19 mouse cellular contexts compared by ENCODE assay signal in genomic region chr12:84385408-84385807, GRCm38 (mm10). TPM values are rescaled to one million over a fixed set of nuclear protein-coding genes. Genes with fewer than 3 reads are reported as not detected.
DNase-seq lines count a peak whose midpoint lies in the region; ATAC-seq and TF ChIP-seq lines count a peak whose summit lies in the region.
"Had no signal": no experiment of that assay in that cellular context is flagged by ENCODE, and none has a peak within 500 bp of the region (broad histone marks: within the 10 kb centered on the region; RNA-seq: fewer than 3 reads in every experiment).

No protein-coding gene starts in this region.

- H3K9me3 ChIP-seq in heart, embryonic 11.5 days (replicated peaks; ENCODE audit: control insufficient read depth, low read length): no peaks in the 10 kb centered on the region
- no peaks in the 10 kb centered on the region for H3K9me3 ChIP-seq in kidney, embryonic 15.5 days (replicated peaks)
- H3K9me3 ChIP-seq in lung, postnatal 0 days (ENCODE audit: low read length): no peaks in the 10 kb centered on the region
- H3K9me3 ChIP-seq in stomach, postnatal 0 days (ENCODE audit: control insufficient read depth, low read length): no peaks in the 10 kb centered on the region
- H3K9me3 ChIP-seq: embryonic facial prominence, embryonic 13.5 days; midbrain, embryonic 10.5 days had no signal

- no peak overlapping the region for H3K4me3 ChIP-seq in heart, embryonic 11.5 days (ENCODE audit: low read depth, low read length)
- no peak overlapping the region for H3K4me3 ChIP-seq in kidney, adult 2 months (ENCODE audit: insufficient read depth, low read depth, low read length)
- H3K4me3 ChIP-seq in kidney, embryonic 15.5 days (replicated peaks): no peak overlapping the region
- H3K4me3 ChIP-seq in lung, postnatal 0 days (ENCODE audit: low read depth, low read length): no peak overlapping the region
- no peak overlapping the region for H3K4me3 ChIP-seq in stomach, postnatal 0 days (ENCODE audit: low read depth, low read length)
- H3K4me3 ChIP-seq: embryonic facial prominence, embryonic 13.5 days; midbrain, embryonic 10.5 days had no signal

- 85% methylated on average over 4 of the region's 4 CpGs for WGBS in heart, embryonic 11.5 days (ENCODE audit: insufficient replicate concordance)
- 88% methylated on average over 4 of the region's 4 CpGs for WGBS in kidney, adult 2 months
- 93% methylated on average over 4 of the region's 4 CpGs for WGBS in kidney, embryonic 15.5 days
- 73% methylated on average over 4 of the region's 4 CpGs for WGBS in lung, postnatal 0 days
- WGBS in stomach, postnatal 0 days: 83% methylated on average over 4 of the region's 4 CpGs

- 0 out of 2 replicates have a peak overlapping the region, but pooled peaks have one; percentile 22 for H3K9ac ChIP-seq in heart, embryonic 11.5 days (ENCODE audit: low read depth, low read length)
- no peak overlapping the region for H3K9ac ChIP-seq in kidney, embryonic 15.5 days
- H3K9ac ChIP-seq in lung, postnatal 0 days (replicated peaks; ENCODE audit: low read depth): no peak overlapping the region
- H3K9ac ChIP-seq in stomach, postnatal 0 days (ENCODE audit: low read length): no peak overlapping the region
- H3K9ac ChIP-seq: embryonic facial prominence, embryonic 13.5 days; forebrain, postnatal 0 days had no signal

- no peak overlapping the region for H3K4me2 ChIP-seq in heart, embryonic 11.5 days
- no peak overlapping the region for H3K4me2 ChIP-seq in kidney, embryonic 15.5 days
- H3K4me2 ChIP-seq in lung, postnatal 0 days (replicated peaks; ENCODE audit: low read depth, low read length): no peak overlapping the region
- no peak overlapping the region for H3K4me2 ChIP-seq in stomach, postnatal 0 days (replicated peaks; ENCODE audit: low read depth)
- H3K4me2 ChIP-seq: embryonic facial prominence, embryonic 13.5 days had no signal

- TF ChIP-seq CTCF in kidney, adult 2 months (conservative IDR thresholded peaks at IDR 0.05; ENCODE audit: insufficient read depth, insufficient read length, low read depth, low read length): no peak
- no peak for TF ChIP-seq CTCF in lung, postnatal 0 days (IDR thresholded peaks at IDR 0.05)
- TF ChIP-seq CTCF in stomach, postnatal 0 days (IDR thresholded peaks at IDR 0.05; ENCODE audit: low read depth): no peak

- peak overlapping the region; percentile 77 for H3K27ac ChIP-seq in heart, embryonic 11.5 days (ENCODE audit: low read depth, low read length)
- peak overlapping the region; percentile 75 for H3K27ac ChIP-seq in kidney, adult 2 months (ENCODE audit: insufficient read depth, low read depth, low read length)
- H3K27ac ChIP-seq in kidney, embryonic 15.5 days: no peak overlapping the region
- peak overlapping the region; percentile 68 for H3K27ac ChIP-seq in lung, postnatal 0 days (ENCODE audit: low read length)
- H3K27ac ChIP-seq in stomach, postnatal 0 days (replicated peaks): peak overlapping the region; percentile 86
- H3K27ac ChIP-seq: embryonic facial prominence, embryonic 13.5 days; kidney, postnatal 0 days; midbrain, embryonic 10.5 days had no signal

- no peaks in the 10 kb centered on the region for H3K27me3 ChIP-seq in heart, embryonic 11.5 days (ENCODE audit: control insufficient read depth, insufficient read depth, low read length)
- no peaks in the 10 kb centered on the region for H3K27me3 ChIP-seq in kidney, adult 2 months (replicated peaks; ENCODE audit: control insufficient read depth, insufficient read depth, low read length)
- H3K27me3 ChIP-seq in kidney, embryonic 15.5 days: no peaks in the 10 kb centered on the region
- H3K27me3 ChIP-seq in lung, postnatal 0 days (replicated peaks; ENCODE audit: insufficient read depth, low read length): no peaks in the 10 kb centered on the region
- H3K27me3 ChIP-seq in stomach, postnatal 0 days (ENCODE audit: control insufficient read depth, insufficient read depth, low read length): no peaks in the 10 kb centered on the region
- H3K27me3 ChIP-seq: embryonic facial prominence, embryonic 13.5 days had no signal

- TF ChIP-seq EP300 in lung, postnatal 0 days (IDR thresholded peaks at IDR 0.05): no peak
- TF ChIP-seq EP300 in stomach, postnatal 0 days (optimal IDR thresholded peaks at IDR 0.05): no peak

- intact Hi-C loops in heart, postnatal 14 days (cut with DNase I): no loop called here

- H3K4me1 ChIP-seq in heart, embryonic 11.5 days (ENCODE audit: control insufficient read depth, insufficient read depth, low read length): peaks cover 19% of the 10 kb centered on the region
- peaks cover 26% of the 10 kb centered on the region for H3K4me1 ChIP-seq in kidney, adult 2 months (ENCODE audit: control insufficient read depth, insufficient read depth, low read length)
- H3K4me1 ChIP-seq in kidney, embryonic 15.5 days: no peaks in the 10 kb centered on the region
- H3K4me1 ChIP-seq in lung, postnatal 0 days (ENCODE audit: insufficient read depth, low read depth, low read length): no peaks in the 10 kb centered on the region
- no peaks in the 10 kb centered on the region; the same call in 1 of the 2 replicates for H3K4me1 ChIP-seq in stomach, postnatal 0 days (replicated peaks; ENCODE audit: control insufficient read depth, insufficient read depth)
- H3K4me1 ChIP-seq: embryonic facial prominence, embryonic 13.5 days; midbrain, embryonic 10.5 days had no signal

- no peak for DNase-seq in heart, postnatal 14 days
- no peak for DNase-seq in kidney, adult 2 months
- DNase-seq in lung, postnatal 0 days (ENCODE audit: low spot score): no peak
- no peak for DNase-seq in lung, adult 18-20 months
- no peak for DNase-seq in stomach, postnatal 0 days (ENCODE audit: low spot score)
- no peak for DNase-seq in cerebellum, postnatal 36 days
- DNase-seq: adrenal gland, postnatal 25 days; B cell, adult 2 months; cerebellum, adult 2 months; gastrocnemius, postnatal 14 days; right cerebral cortex, adult 18-20 months; thymus, postnatal 14 days had no signal

- ATAC-seq in heart, embryonic 11.5 days (replicated peaks; ENCODE audit: insufficient number of reproducible peaks, low FRiP score, low TSS enrichment): no peak
- ATAC-seq in kidney, embryonic 15.5 days (replicated peaks; ENCODE audit: low FRiP score): no peak
- no peak for ATAC-seq in lung, postnatal 0 days
- no peak for ATAC-seq in stomach, postnatal 0 days (ENCODE audit: low FRiP score, low TSS enrichment)
- ATAC-seq: inflammation-experienced regulatory T-cells, adult 6 months had no signal

- H3K36me3 ChIP-seq in heart, embryonic 11.5 days (ENCODE audit: control insufficient read depth, insufficient read depth, low read length): no peaks in the 10 kb centered on the region
- no peaks in the 10 kb centered on the region; the same call in none of the 2 replicates for H3K36me3 ChIP-seq in kidney, adult 2 months (ENCODE audit: control insufficient read depth, insufficient read depth, low read length)
- 0 out of 2 replicates have a peak, but pooled peaks cover 7% of the 10 kb centered on the region for H3K36me3 ChIP-seq in kidney, embryonic 15.5 days
- no peaks in the 10 kb centered on the region for H3K36me3 ChIP-seq in lung, postnatal 0 days (ENCODE audit: insufficient read depth, low read length)
- no peaks in the 10 kb centered on the region for H3K36me3 ChIP-seq in stomach, postnatal 0 days (ENCODE audit: control insufficient read depth, insufficient read depth, low read length)
- H3K36me3 ChIP-seq: midbrain, embryonic 10.5 days had no signal

- TF ChIP-seq POLR2A in kidney, adult 2 months (IDR thresholded peaks at IDR 0.05; ENCODE audit: low read depth, low read length): no peak

RNA-seq across cellular contexts. Expression of gene Entpd5, which starts 23.4 kb away (rescaled TPM):
- 26.9 and 29.0 TPM in 2 replicates for polyA plus RNA-seq in heart, embryonic 11.5 days (2014; fragmentation: Nextera tagmentation; extraction: Ambion mirVana)
- 10 to 100 TPM; 52.4 to 56.6 TPM for total RNA-seq in heart, postnatal 14 days (2021)
- polyA plus RNA-seq in kidney, adult 2 months (2012; rRNA removed): 100 and 111 TPM in 2 replicates
- 36.8 and 38.0 TPM in 2 replicates for polyA plus RNA-seq in kidney, embryonic 15.5 days (2015; fragmentation: Nextera tagmentation; extraction: Ambion mirVana)
- 10.8 TPM in 2 replicates for polyA plus RNA-seq in lung, postnatal 0 days (2015; fragmentation: Nextera tagmentation; extraction: Ambion mirVana)
- 44.8 and 48.8 TPM in 2 replicates for polyA plus RNA-seq in stomach, postnatal 0 days (2015; fragmentation: Nextera tagmentation; extraction: Ambion mirVana)

RNA-seq across cellular contexts. Expression of gene Bbof1, which starts 23.5 kb away (rescaled TPM):
- 1.1 and 2.5 TPM in 2 replicates for polyA plus RNA-seq in heart, embryonic 11.5 days (2014; fragmentation: Nextera tagmentation; extraction: Ambion mirVana)
- 1 to 10 TPM; 1.7 to 1.9 TPM for total RNA-seq in heart, postnatal 14 days (2021)
- 0.46 and 0.58 TPM in 2 replicates for polyA plus RNA-seq in kidney, adult 2 months (2012; rRNA removed)
- polyA plus RNA-seq in kidney, embryonic 15.5 days (2015; fragmentation: Nextera tagmentation; extraction: Ambion mirVana): 1.2 and 1.7 TPM in 2 replicates
- 2.8 TPM in 2 replicates for polyA plus RNA-seq in lung, postnatal 0 days (2015; fragmentation: Nextera tagmentation; extraction: Ambion mirVana)
- 0.68 and 0.74 TPM in 2 replicates for polyA plus RNA-seq in stomach, postnatal 0 days (2015; fragmentation: Nextera tagmentation; extraction: Ambion mirVana)

RNA-seq across cellular contexts. Expression of gene Fam161b, which starts 23.8 kb away (rescaled TPM):
- polyA plus RNA-seq in heart, embryonic 11.5 days (2014; fragmentation: Nextera tagmentation; extraction: Ambion mirVana): 5.7 and 6.6 TPM in 2 replicates
- total RNA-seq in heart, postnatal 14 days (2021): 10 to 100 TPM in 1 of 2 experiments, 1 to 10 TPM in 1; 7.8 to 10.0 TPM
- 1.2 and 1.3 TPM in 2 replicates for polyA plus RNA-seq in kidney, adult 2 months (2012; rRNA removed)
- polyA plus RNA-seq in kidney, embryonic 15.5 days (2015; fragmentation: Nextera tagmentation; extraction: Ambion mirVana): 3.7 and 4.2 TPM in 2 replicates
- polyA plus RNA-seq in lung, postnatal 0 days (2015; fragmentation: Nextera tagmentation; extraction: Ambion mirVana): 2.4 and 3.1 TPM in 2 replicates
- 0.72 and 0.88 TPM in 2 replicates for polyA plus RNA-seq in stomach, postnatal 0 days (2015; fragmentation: Nextera tagmentation; extraction: Ambion mirVana)

RNA-seq across cellular contexts. Expression of gene Coq6, which starts 24.0 kb away (rescaled TPM):
- 57.4 and 68.0 TPM in 2 replicates for polyA plus RNA-seq in heart, embryonic 11.5 days (2014; fragmentation: Nextera tagmentation; extraction: Ambion mirVana)
- total RNA-seq in heart, postnatal 14 days (2021): 100 to 1,000 TPM in 1 of 2 experiments, 10 to 100 TPM in 1; 93.8 to 100 TPM
- 47.7 and 51.2 TPM in 2 replicates for polyA plus RNA-seq in kidney, adult 2 months (2012; rRNA removed)
- 50.2 and 53.3 TPM in 2 replicates for polyA plus RNA-seq in kidney, embryonic 15.5 days (2015; fragmentation: Nextera tagmentation; extraction: Ambion mirVana)
- 20.7 and 21.2 TPM in 2 replicates for polyA plus RNA-seq in lung, postnatal 0 days (2015; fragmentation: Nextera tagmentation; extraction: Ambion mirVana)
- 27.1 and 27.6 TPM in 2 replicates for polyA plus RNA-seq in stomach, postnatal 0 days (2015; fragmentation: Nextera tagmentation; extraction: Ambion mirVana)

RNA-seq across cellular contexts. Expression of gene Rnf113a2, which starts 31.6 kb away (rescaled TPM):
- polyA plus RNA-seq in heart, embryonic 11.5 days (2014; fragmentation: Nextera tagmentation; extraction: Ambion mirVana): 21.6 and 26.1 TPM in 2 replicates
- 1 to 10 TPM; 7.4 to 10.0 TPM for total RNA-seq in heart, postnatal 14 days (2021)
- 5.6 and 6.2 TPM in 2 replicates for polyA plus RNA-seq in kidney, adult 2 months (2012; rRNA removed)
- polyA plus RNA-seq in kidney, embryonic 15.5 days (2015; fragmentation: Nextera tagmentation; extraction: Ambion mirVana): 23.8 and 24.8 TPM in 2 replicates
- polyA plus RNA-seq in lung, postnatal 0 days (2015; fragmentation: Nextera tagmentation; extraction: Ambion mirVana): 22.9 and 23.0 TPM in 2 replicates
- polyA plus RNA-seq in stomach, postnatal 0 days (2015; fragmentation: Nextera tagmentation; extraction: Ambion mirVana): 21.6 and 22.0 TPM in 2 replicates
